Mouse (Mus musculus) CH12.LX (cell line): ENCODE results near the gene Emc6.

Experiments used
- BHLHE40 ChIP-seq: IDR thresholded peaks from 2 replicates; pipeline ENCODE4 v1.6.1; 2011; ENCODE audit warnings: mild to moderate bottlenecking, low read depth, low read length, improper control_type of control experiment
- CTCF ChIP-seq, 2 experiments: IDR thresholded peaks in 1 of 2; conservative IDR thresholded peaks in 1 of 2; 2 replicates each; pipeline ENCODE4 v1.5.1; 2011 to 2012; ENCODE audit warnings: low read depth in 2 of 2, low read length in 2 of 2, improper control_type of control experiment in 1 of 2, inconsistent platforms in 1 of 2, mild to moderate bottlenecking in 1 of 2, moderate library complexity in 1 of 2
- MAFK ChIP-seq: IDR thresholded peaks from 2 replicates; pipeline ENCODE4 v1.6.1; 2011; ENCODE audit warnings: low read length, improper control_type of control experiment; ENCODE audit not compliant: insufficient replicate concordance
- MAX ChIP-seq: IDR thresholded peaks from 2 replicates; pipeline ENCODE4 v1.6.1; 2011; ENCODE audit warnings: low read length, improper control_type of control experiment
- POLR2A ChIP-seq: IDR thresholded peaks from 2 replicates; pipeline ENCODE4 v1.6.1; 2011; ENCODE audit warnings: low read depth, mild to moderate bottlenecking, improper control_type of control experiment, low read length
- RAD21 ChIP-seq: IDR thresholded peaks from 2 replicates; pipeline ENCODE4 v1.6.1; 2011; ENCODE audit warnings: low read depth, mild to moderate bottlenecking, low read length, improper control_type of control experiment, moderate library complexity

- TF ChIP-seq POLR2A, result no peak
- TF ChIP-seq CTCF (conservative IDR thresholded peaks at IDR 0.05 in 1 of 2, IDR thresholded peaks at IDR 0.05 in 1 of 2; ENCODE audit: low read depth in 2 of 2, low read length in 2 of 2), result no peak
- no peak for TF ChIP-seq MAFK
- TF ChIP-seq MAX, result no peak
- TF ChIP-seq RAD21, result no peak
- no peak for TF ChIP-seq BHLHE40
These were observed 9.2 kb upstream of the Emc6 start for GRCm38 (mm10) chr11:73185872-73186615.
